Mouse (Mus musculus) adrenal gland, adult 8-10 months (tissue): ENCODE data around the gene S100a4. TPM values are rescaled to one million over a fixed set of nuclear protein-coding genes. Genes with fewer than 3 reads are reported as not detected.
A peak's percentile ranks its signal among the peaks of the same experiment; 100 is the strongest.

Source experiments
- DNase-seq: peaks from one replicate; pipeline ENCODE4 v3.0.0; 2022
- total RNA-seq, 4 experiments: library from RNA; stranded (reverse); gene quantifications; 2 replicates each; pipeline ENCODE4 v1.2.4; 2022

Gene S100a4
- total RNA-seq, 4 experiments from 2014 or later: 7.5 to 22.9 (median 12.5) TPM

DNA sequence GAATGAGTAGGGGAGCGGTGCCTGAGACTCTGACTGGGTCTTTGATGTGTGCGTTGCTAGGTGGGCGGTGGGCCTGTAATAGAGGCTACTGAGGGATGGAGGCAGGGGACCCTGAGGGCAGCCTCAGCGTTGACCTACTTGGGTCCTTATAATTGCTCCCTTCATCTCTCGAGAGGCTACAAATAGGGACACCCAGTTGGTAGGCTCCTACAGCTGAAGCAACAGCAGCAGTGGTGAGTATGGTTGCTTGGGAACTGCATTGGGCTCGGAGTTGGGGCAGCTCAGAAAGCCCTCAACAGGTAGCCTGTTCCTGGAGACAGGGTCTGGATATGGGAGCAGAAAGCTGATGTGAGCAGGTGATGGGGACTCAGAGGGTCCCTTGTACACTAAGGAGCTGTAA is 3.5 kb upstream of the S100a4 start:
- no peak for DNase-seq

DNA sequence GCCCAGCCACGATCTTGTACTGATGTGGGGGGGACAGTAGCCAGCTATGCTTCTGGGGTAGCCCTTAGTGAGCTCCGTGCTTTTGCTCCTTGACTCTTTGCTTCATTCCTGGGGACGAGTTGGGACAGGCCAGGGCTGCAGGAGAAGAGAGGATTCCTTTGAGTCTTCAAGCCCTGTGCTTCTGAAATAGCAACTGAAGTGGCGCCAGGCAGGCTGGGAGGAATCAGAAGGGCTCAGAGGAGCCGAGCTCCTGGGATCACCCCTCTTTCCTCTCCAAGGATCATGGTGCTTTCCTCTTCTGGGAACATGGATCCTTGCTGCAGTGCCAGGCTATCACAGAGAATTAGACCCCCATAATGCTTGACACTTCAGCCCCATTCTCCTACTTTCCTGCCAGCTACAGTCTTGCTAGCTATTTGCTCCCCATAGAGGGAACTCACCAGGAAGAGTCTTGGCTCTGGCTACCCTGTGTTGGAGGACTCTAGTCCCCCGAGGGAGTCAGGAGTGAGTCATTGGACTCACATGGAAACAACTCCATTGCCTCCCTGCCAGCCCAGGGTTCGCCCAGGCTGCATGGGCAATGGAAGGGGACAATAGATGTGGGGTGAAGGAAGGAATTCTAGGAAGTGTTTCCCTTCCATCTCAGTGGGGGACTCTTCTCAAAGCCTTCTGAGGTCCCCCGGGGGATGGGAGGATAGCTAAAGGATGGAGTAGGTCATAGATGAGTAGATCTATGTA is 2.9 kb upstream of the S100a4 start:
- no peak for DNase-seq

DNA sequence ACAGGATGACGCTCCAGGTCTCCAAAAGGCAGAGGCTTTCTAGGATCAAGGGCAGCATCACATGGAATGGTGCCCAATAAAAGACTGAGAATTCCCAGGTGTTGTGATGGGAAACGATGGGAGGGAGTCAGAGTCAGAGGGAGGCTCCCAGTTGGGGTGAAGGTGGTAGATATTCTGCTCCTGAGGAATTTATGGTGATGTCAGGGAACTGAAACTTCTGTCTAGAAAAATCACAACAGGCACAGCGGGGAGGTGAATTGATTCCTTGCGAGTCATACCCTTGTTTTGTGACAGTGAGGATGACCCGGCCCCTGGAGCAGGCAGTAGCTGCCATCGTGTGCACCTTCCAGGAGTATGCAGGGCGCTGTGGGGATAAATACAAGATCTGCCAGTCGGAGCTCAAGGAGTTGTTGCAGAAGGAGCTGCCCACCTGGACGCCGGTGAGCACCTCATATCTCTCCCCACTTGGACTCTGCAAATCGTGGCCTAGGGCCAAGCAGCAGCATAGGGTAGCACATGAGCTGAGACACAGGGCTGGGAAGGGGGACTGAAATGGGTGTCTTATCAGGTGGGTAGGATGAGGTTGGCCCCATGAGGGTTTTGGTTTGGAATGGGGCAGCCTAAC is 2.0 kb upstream of the S100a4 start, which contains the start of gene Gm42674:
TSS of gene Gm42674 (plus strand) at position 419 of the 625 bp plus-strand sequence.
- DNase-seq: no peak

DNA sequence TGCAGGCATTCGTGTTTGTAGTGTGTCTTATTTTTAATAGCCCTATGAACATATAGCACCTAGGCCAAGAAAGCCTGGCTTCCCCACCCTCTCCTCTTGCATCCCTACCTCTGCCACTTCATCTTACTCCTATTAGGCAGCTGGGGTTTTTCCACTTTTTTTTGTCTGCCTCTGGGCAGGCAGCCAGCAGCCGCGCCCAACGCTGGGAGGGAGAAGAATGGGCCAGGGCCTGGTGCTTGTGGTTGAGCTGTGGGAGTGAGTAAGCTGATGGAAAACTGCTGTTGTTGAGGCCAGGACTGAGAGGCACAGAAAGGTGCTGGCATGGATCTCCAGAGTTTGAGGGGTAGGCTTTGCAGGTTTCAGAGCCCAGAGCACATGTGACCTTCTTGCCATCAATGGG is 845 bp downstream of the S100a4 start:
- DNase-seq: peak; percentile 84

DNA sequence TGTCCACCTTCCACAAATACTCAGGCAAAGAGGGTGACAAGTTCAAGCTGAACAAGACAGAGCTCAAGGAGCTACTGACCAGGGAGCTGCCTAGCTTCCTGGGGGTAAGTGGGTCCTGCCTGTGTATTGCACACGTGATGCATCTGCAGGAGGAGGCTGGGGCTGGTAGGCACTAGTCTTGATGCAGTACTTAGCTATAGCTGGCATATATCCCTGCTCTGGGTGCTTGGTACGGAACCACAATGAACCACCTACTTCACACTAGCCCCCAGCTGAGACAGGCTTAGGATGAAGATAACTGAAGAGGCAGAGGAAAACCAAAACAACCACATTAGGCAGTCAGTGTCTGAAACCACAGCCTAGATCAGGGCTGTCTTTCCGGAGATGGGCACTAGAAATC is 1.5 kb downstream of the S100a4 start:
- DNase-seq: no peak

DNA sequence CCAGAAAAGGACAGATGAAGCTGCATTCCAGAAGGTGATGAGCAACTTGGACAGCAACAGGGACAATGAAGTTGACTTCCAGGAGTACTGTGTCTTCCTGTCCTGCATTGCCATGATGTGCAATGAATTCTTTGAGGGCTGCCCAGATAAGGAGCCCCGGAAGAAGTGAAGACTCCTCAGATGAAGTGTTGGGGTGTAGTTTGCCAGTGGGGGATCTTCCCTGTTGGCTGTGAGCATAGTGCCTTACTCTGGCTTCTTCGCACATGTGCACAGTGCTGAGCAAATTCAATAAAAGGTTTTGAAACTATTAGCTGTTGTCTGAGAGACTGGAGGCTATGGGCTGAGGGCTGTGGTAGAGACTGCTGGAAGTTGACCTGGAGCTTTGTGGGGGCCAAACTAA is 2.2 kb downstream of the S100a4 start:
- no peak for DNase-seq

DNA sequence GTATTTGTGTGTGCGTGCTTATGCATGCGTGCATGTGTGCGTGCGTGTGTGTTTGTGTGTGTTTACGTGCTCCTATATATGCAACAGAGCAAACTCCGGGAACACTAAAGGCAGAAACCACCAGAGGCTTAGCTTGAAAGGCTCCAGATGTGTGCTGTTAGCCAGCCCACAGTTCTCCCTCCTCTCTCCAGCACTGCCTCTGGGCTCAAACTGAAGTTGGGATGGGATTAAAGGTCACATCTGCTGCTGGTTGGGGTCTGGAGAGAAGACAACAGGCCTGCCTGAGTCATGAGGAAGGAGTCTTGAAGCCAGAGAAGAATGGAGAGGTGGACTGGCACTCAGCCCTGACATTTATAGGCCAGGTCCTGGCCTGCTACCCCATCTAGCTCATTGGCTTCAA is 2.6 kb downstream of the S100a4 start:
- no peak for DNase-seq

DNA sequence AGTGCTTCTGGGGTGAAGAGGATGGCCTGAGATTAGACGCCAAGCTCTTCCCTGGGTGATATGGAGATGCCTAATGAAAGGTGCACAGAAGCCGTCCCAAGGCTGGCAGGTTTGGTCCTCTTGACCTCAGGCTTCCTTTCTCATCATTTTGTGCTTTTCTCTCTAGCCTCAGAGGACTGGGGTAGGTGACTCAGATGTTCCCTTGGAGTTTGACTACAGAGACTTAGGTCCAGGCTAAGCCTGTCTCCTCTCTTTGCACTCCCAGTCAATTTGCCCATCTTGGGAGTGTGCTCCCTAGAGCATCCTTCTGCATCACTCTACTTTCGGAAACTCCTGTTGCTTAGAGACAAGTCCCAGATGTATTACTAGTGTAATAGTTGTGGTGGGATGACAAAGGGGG is 3.8 kb downstream of the S100a4 start:
- DNase-seq: no peak

DNA sequence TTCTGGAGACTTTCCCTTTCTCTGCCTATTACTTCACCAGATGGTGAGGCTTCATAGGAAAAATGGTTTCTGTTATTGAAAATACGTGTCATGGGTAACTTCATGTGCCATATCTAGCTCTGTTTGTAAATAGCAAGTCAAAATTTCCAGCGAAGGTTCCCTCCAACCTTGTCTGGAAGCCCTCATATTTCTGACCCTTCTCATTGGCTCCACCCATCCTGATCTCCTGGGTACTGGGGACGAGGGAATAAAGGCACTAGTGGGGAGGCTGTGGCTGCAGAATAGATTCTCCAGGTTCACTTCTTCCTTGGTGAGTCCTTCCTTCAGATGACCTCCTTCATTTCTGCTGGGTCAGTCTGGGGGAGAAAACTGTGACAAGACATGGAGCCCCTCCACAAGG is 4.7 kb downstream of the S100a4 start, which contains the start of gene S100a5:
TSS of gene S100a5 (plus strand) at position 301 of the 400 bp plus-strand sequence.
- DNase-seq: no peak

DNA sequence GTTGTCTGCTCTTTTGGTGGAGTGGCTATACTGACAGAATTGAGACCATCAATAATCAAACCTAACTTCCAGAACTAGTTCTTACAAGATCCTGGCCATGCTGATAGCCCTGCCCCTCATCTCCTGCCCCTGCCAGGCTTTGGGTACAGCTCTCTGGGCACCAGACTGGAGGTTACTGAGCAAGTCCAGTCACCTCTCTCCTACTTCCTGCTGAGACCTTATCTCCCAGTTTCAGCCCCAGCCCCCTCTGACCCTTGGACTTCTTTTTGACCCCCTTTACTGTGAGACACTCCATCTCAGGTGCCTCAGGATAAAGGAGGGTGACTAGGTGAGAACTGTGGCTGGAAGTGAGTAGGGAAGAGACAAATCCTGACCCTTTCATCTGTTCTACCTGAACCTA is 5.5 kb downstream of the S100a4 start:
- DNase-seq: no peak

DNA sequence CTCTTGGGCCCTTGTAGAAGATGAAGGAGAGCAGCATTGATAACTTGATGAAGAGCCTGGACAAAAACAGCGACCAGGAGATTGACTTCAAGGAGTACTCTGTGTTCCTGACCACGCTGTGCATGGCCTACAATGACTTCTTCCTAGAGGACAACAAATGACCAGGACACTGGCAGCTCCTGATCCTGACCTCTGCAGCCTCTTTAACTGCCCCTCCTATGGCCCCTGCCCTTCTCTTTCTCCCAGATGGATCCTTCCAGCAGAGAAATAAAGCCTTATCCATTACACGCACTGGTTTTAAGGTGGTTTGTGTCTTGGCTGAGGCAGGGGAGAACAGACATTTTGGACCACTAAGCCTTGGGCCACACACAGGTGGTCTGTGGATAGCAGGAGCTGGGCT is 7.9 kb downstream of the S100a4 start:
- no peak for DNase-seq

DNA sequence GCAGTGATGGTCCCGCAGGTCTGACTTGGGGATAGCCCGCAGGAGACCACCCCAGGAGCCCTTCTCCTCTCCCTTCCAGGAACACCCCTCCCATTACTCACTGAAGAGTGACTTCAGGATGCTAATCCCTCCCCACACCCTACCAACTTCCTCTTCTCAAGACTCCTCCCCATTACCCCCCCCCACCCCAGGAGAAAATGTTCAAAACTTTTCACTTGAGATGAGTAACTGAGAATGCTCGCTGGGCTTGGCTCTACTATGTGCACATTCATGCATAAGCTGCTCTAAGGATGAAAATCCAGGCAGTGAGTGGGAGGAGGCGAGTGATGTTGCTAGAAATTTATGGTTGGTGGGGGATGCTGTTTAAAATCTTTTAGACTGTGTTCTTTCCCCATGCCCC is 8.5 kb downstream of the S100a4 start:
- no peak for DNase-seq

DNA sequence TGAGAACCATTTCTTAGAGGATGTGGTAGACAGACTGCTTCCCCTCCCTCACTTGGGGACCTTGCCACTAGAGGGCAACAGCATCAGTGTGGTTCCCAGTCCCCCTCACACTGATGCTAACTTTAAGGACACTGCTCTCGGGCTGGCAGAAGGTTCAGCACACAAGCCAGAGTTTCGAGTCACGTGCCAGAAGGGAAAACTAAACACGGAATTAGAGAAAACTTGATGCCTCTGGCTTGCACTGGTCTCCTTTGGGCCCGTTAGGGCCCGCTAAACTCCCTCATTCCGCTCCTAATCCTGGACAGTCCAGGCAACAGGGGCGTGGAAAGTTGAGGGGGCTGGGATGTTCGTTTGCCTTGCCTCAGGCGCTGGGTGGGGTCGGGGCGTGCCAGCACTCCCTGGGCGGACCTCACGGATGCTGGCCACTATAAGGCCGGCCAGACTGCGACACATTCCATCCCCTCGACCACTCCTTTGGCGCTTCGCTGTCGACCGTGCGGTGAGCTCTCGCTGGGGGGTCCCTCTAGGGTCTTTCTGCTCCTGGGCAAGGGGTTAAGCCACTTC is 9.2 kb downstream of the S100a4 start, which contains the start of gene S100a6:
TSS of gene S100a6 (plus strand) at position 155 of the 564 bp plus-strand sequence.
- DNase-seq: peak; percentile 28

DNA sequence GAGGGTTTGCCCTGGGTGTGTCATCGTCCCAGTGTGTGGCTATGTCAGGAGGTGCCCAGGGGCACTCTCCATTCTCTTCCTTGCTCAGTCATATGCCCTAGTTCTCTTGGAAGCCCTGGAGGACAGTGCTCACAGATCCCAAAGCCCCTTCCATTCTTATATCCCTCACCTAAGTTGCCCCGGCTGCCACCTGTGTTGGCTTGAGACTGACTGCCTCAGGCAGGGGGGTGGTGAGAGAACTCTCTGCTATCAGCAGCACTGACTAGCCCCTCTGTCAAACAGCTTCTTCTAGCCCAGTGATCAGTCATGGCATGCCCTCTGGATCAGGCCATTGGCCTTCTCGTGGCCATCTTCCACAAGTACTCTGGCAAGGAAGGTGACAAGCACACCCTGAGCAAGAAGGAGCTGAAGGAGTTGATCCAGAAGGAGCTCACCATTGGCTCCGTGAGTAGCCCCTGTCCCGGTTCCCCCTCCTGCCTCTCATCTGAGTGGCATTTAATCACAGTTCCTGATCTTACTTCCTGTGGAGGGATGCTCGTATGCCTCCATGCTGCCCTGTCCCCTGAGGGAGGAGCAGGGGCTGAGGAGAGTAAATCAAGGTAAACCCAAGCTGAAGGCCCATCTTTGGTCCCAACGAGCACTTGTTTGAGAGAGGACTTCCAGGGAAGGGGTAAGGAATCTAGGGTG is 10.0 kb downstream of the S100a4 start:
- DNase-seq: no peak

DNA sequence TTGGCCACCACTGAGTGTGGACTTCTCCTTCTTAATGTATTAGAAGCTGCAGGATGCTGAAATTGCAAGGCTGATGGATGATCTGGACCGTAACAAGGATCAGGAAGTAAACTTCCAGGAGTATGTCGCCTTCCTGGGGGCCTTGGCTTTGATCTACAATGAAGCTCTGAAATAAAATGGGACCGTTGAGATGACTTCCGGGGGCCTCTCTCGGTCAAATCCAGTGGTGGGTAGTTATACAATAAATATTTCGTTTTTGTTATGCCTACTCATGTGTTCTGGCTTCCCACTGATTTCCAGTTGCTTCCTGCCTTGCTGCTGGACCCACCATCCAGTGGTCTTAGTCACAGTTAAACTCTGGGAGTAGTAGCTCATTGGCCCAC is 10.6 kb downstream of the S100a4 start:
- no peak for DNase-seq

DNA sequence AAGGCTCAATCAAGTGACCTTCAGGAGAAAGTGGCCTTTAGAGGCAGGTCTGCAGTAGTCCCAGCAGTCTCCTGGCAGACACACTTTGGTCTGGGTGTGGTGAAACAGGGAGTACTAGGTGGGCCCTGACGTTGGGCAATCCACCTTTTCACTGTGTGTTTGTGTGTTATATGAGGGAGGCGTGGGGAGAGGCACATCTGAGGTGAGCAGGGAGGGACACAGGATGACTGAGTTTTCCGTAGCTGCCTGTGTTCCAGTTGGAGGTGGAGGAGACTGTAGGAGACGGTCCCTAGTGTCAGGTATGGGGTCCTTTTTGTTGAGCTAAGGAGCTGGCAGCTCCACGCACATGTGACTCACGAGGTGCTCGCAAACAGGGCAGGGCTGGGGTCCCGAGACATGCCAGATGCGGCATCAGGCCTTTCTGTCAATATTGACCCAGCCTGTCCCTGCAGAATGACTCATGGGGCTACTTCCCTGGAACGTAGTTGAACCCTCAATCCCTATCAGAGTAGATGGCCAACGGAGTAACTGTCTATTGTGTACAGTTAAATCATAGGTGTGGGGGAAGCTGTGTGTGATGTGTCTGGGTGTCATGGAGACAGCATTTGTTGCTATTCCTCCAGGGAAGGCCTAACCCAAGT is 11.2 kb downstream of the S100a4 start:
- no peak for DNase-seq

DNA sequence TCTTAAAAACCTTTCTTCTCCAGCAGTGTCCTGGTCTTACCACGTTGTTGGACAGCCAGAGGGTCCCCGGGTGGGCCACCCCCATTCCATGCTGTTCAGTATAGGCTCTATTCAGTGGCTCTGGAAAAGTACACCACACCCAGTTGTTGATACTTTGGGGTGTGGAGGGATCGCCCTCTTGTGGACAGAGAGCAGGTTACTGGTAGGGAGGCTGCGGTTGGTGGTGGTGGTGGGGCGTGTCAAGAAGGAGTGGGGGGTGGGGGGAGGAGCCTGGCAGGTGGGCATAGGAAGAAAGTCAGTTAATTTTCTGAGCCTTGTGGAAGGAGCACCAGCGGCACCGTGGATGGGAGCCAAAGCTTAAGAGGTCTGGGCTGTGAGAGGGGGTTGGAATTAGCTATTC is 11.8 kb downstream of the S100a4 start:
- DNase-seq: peak; percentile 61

DNA sequence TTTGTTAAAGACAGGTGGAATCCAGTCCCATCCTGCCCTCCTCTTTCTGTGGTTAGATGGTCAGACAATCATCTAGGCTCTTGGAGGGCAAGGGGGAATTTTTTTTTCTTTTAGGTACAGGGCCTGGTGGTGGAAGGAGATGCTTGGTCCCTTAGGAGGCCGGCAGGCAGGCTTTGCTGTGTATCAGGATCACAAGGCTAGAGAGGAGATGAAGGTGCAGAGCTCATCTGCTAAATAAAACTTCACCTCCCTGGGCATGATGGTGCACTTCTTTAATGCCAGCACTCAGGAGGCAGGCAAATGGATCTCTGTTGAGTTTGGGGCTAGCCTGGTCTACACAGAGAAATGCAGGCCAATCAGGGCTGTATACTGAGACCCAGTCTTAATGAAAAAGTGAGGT is 12.3 kb downstream of the S100a4 start:
- no peak for DNase-seq

DNA sequence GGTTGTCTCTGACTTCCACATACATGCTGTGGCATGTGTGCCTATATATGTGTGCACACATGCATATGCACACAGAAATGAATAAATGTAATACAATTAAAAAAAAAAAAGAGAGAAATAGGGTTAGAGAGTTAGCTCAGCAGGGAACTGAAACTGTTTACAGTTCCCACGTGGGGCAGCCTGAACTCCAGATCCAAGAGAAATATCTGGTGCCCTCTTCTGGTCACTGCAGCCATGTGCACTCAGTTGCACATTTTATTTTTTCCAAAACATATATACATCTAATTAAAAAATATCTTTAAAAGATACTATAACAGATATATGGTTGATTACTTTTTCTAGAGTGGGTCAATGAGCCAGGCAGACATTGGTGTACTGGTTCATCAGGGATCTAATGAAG is 14.0 kb downstream of the S100a4 start:
- no peak for DNase-seq

DNA sequence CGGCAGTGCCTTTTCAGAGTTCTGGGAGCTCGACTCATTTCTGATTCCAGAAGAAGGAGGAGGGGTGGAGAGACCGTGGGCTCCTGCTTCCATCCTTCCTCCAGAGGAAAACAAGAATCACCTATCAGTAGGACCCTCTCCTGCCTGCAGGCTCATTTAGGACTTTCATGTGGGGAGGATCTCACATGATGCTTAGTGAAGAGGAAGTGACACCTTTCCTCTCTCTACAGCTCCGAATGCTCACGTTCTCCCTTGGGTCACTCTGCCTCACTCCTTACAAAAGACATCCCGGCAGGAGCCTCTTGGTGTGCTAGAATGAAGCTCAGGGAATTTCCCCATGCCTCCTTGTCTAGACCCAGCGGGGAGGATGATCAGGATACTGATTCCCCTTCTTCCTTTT is 18.0 kb downstream of the S100a4 start:
- no peak for DNase-seq

DNA sequence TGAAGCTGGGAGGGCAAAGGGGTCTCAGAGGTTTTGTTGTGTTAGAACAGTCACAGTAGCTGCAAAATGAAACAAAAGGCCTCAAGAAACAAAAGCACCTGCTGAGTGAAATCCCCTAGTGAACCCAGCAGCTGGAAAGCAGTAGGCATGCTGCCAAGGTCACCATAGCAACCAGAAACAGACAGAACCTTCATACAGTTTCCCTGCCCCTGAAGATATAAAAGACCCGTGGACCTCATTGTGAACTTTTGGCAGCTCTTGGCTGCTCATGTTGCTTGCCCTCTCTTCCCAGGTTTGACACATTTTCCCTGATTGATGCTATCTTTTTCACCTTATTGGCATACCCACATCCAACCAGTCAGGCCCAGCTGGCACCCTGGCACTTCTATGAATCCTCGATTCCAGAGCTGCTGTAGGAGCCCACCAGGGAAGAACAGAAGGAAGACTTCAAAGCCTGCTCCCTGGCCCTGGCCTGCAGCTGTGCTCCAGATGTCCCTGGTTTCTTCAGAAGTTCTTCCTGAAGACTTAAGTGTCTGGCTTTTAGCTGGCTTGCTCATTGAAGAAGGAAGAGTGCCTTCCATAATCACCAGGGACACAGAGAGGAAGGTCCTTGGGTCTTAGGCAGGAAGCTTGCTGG is 20.0 kb downstream of the S100a4 start:
- peak; percentile 53 for DNase-seq

DNA sequence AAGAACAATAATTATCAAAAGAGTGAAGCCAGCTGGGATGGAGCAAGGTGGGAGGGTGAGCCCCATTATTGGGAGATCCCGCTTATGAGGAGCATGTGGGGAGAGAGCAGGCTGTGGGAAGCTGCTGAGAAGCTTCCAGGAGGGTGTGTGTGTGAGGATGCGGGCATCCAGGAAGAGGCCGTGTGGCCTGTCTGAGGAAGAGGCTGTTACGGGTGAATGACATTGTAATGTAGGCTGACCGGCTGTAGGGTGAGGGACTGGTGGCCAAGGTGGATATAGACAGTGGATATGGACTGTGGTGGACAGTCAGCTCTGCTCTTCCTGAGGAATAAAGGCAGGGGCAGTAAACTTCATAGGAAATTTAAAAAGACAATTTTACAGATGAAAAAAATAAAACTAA is 21.9 kb downstream of the S100a4 start:
- DNase-seq: no peak
